Mouse (Mus musculus): ENCODE results near the gene Ralb.

Gene Ralb

DNA sequence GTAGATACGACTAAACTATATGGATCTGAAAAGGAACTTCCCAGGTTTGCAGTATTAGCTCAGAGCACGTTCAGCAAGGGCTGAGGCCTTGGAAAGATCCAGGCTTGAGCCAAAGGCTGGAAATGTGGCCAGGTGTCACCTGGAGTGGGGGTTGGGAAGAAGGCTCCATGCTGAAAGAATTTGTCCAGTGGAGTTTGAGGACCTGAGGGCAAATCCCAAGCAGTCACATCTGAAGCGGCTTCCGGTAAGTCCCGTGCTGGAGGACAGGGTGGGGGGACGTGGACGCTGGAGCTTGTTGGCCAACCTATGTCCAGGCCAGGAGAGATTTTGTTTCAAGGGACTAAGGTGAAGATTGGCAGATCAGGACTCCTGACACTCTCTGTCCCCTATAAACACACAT, 19.2 kb upstream of the Ralb start:
- no peak for DNase-seq

DNA sequence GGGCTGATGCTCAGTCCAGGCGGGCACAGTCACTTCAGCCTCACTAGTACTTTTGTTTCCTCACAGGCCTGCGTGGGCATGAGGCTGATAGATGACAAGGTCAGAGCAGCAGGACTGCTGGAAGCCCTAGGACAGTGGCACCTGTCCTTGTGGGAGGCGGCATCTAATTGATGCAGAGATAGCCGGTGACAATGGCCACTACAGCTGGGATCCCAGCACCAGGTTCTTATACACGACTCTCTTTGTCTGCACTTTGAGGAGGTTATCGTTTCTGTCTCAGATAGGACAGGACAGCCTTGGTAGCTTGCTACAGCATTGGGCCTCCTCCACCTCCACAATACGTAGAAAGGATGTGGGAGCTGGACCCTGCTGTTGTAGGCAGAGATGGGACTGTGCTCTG, 18.8 kb upstream of the Ralb start:
- DNase-seq, result no peak

DNA sequence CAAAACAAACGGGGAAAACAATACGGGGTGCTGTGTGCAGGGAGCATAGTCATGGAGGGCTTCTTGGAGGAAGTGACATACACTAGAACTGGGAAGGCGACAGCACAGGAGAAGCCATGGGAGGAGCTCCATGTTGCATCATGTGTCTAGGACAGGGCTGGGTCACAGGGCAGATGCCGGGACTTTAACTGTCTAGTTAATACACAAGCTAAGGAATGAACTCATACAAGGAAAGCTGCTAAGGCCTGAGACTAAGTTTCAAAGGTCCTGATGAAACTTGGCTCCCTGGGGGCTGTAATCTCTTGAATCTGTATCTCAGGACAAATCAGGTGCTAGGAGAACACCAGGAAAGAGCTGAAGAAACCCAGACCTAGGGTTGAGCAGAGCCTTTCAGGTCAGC, 18.1 kb upstream of the Ralb start:
- no peak for DNase-seq

DNA sequence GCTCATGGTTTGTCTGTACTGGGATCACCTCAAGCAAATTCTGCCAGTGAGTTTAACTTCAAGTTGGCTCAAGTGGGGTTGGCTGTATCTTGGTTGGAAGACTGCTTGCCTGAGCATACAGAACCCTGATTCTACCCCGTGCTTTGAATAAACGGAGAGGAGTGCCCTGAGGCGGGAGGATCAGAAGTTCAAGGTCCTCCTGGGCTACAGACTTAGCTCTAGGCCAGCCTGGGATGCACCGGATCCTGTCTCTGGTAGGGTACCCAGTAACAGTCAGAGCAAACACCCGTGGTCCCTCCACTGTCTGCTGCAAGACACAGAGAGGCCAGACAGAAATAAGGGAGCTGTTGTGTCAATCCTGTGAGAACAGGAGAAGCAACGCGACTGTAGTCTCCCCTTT, 17.1 kb upstream of the Ralb start:
- no peak for DNase-seq

DNA sequence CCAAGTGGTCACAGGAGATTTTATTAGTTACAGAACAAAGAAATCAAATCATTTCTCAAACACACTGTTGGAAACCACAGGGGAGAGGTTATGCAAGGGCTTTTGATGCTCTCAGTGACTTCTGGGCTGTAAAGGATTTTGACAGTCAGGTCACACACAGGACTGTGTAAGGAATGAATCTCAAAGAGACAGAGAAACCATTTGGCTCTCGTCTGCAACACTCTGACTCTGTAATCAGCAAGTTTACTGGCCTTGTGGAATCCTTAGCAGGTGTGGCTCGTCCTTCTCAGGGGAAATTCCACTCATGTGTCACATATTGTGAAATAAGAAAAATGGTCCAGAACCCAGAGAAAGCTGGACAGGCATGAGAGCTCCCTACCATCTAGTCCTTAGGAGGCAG, 16.4 kb upstream of the Ralb start:
- DNase-seq, result no peak

DNA sequence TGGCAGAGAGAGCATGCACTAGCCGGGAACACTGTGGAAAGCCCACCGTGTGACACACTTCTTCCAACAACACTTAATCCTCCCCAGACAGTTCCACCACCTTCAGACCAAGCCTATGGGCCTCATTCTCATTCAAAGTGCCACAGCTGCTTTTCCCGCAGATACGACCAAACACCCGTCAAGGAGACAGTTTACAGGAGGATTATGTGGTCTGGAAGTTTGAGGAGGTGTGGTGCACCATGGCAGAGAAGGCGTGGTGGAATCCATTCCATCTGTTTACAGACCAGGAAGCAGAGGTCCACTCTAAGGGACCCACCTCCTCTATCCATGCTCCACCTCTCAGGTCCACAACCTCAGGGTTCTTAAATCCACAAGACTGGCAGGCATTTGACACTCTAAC, 14.7 kb upstream of the Ralb start:
- no peak for DNase-seq

DNA sequence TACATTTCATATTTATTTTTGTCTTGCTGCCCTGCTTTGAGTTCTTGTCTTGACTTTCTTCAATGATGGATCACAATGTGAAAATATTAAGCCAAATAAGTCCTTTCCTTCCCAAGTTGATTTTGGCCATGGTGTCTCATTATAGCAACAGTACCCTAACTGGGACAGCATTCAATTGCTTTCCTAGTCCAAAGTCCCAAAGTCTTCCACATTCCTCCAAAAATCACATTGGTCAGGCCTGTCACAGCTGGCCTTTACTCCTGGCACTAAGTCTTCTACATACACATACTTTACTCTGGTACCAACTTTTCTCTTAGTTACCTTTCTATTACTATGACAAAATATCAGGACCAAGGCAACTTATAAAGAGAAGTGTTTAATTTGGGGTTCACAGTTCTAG, 14.2 kb upstream of the Ralb start:
- DNase-seq, result no peak

DNA sequence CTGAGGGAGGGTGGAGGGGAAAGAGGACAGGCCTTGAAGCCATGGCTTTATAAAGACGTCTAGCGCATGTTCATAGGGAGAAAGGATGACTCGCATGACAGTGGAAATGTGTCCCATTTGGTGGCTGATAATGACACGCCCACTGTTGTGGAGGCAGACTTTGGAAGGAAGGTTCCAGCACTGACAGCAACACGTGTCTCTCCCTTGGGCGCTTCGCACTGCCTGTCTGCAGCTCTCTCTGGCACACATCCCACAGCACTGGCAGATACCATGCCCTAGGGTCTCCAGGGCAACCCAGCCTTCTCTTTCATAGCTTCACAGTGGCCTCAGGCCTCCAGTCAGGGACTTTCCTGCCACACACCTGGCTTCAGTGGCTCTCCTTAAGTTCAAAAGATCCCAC, 13.5 kb upstream of the Ralb start:
- no peak for DNase-seq

DNA sequence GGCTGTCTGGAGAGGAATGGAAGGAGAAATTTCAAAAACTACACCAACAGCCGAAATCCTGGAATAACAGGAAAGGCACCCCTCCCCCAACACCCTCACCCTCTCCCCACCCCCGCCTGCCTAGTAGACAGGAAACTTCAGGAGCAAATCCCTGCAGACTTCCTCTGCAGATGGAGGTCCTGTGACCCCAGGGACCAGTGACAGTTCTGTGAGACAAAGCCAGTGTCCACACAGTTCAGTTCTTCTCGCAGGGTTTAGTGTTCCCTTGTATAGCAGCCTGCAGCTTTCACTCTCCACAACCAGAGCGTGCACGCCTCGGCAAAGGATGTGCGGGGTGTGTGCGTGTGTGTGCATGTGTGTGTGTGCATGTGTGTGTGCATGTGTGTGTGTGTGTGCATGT, 6.3 kb upstream of the Ralb start:
- no peak for DNase-seq

DNA sequence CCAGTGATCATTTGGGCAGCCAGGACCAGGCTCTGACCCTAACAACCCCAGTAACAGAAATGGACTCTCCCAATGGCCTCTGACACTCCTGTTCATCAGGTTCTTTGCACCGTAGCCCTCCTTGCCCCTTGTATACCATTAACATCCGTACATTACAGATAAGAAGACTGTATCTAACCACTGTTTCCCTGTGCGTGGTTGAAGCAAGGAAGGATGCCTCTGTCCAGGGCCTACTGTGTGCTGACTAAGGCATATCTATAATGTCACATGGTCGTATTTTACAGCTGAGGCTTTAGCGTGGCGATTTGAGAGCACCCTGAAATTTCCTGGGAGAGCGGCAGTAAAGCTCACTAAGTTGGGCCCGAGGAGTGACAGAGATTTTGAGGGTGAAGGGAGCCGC, 5.8 kb upstream of the Ralb start:
- DNase-seq, result no peak

DNA sequence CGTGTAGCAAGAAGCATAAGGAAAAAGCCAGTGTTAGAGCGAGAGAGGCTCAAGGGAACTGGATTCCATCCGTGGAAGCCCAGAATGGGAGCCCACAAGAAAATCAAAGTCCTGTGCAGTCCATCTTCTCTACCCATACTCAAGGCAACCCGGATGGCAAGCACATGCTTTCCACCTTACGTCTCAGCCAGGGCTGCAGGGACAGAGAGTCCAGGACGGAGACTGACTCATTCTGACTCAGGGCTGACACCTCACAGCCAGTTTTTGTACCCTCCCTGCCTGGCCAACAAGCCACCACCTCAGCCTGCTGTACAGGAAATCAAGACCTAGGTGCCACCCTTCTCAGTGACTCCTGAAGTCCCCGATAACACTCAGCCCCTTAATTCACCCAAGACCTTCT, 4.9 kb upstream of the Ralb start:
- no peak for DNase-seq

DNA sequence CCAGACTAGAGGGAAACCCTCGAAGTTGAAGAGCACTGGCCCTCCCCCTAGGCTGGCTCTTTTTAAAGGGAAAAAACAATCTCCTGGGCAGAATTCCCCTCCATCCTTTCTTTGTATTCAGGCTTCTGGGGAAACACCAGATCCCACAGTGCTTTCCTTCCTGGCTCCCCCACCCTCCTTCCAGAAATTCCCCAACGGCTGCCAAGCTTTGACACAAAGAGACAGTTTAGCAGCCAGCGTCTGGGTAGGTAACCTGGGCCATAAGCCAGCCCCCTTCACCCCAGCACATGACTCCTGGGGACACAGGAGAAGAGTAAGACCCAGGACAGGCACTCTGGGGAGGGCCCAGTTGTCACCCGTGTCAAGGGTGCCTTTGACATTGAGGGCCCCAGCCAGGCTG, 4.0 kb upstream of the Ralb start:
- DNase-seq, result no peak

DNA sequence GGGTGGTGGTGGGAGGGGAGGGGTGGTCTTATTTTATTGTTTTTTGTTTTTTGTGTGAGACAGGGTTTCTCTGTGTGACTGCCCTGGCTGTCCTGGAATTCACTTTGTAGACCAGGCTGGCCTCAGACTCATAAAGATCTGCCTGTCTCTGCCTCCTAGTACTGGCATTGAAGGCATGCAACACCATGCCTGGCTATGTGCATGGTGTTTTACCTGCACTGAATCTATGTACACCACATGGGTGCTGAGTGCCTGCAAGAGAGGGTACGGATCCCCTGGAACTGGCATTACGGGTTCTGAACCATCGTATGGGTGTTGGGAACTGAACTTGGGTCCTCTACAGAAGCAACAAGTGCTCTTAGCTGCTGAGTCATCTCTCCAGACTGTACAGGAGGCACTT, 1.4 kb upstream of the Ralb start:
- no peak for DNase-seq

DNA sequence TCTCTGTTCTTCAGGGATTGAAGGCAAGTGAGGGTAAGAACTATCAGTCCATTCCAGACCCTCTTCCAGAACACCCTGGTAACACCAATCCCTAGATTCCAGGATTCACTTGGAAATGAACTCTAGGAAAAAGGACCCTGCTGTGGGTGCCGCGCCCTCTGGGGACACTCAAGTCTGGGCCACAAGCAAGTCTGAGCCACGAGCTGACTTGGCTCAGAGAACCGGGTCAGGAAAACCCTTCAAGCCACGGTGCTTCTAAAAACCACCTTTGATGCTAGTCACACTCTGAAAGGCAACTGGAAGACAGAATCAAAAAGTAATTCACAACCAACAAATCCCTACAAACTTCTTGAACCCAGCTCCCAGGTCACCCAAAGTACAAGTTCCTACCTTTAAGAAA, 786 bp downstream of the Ralb start:
- DNase-seq, result no peak

DNA sequence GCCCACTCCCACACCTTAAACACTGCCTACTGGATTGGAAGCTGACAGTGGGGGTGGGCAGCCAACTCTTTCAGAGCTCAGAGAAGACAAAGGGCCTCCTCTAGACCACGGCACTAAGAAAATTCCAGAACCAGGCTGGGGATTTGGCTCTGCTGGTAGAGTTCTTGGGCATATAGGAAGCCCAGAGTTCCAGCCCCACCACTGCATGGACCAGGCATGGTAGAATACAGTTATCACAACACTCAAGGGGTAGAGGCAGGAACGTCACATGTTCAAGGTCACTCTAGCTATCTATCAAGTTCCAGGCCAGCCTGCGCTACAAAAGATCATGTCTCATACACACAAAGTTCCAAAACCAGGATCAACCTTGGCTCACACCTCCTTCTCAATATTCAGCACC, 1.4 kb downstream of the Ralb start:
- DNase-seq, result no peak

DNA sequence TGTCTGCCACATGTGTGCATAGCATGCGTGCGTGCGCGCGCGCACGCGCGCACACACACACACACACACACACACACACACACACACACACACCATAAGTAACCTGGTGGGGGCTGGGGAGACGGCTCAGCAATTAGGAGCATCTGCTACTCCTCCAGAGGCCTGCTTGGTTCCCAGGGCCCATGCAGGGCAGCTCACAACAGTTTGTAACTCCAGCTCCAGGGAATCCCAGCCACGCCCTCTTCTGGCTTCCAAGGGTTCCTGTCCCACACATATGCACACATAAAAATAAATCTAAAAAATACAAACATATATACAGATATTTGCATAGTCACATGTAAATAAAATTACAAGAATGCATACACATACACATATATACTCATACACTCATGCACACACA, 1.9 kb downstream of the Ralb start:
- no peak for DNase-seq

DNA sequence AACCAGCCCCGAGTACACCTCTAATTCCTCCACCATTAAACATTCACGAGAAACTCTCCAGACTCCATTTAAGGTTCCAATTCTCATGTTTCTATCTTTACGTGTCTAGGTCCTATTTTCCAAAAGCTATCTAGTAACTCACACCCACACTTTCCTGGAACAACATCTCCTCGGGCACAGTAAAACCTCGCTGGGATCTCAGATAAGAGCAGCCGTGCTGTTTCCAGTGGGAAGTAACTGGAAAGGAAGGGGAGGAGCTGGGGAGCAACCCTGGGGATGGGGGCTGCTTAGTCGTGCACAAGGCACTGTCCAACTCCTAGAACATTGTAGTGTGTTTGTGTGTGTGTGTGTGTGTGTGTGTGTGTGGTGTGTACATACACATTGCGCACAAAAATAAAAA, 2.7 kb downstream of the Ralb start:
- no peak for DNase-seq

DNA sequence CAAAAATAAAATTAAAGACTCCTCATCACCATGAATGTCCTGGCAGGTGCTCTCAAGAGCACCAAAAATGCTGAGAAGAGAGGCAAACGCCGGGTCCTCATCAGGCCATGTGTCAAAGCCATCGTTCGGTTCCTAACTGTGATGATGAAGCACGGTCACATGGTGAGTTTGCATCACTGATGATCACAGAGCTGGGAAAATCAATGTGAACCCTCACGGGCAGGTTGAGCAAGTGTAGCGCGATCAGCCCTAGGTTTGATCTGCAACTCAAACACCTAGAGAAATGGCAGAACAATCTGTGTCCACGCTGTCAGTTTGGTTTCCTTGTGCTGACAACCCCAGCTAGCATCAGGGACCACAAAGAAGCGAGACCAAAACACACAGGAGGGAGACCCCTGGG, 5.1 kb downstream of the Ralb start:
- DNase-seq, result no peak

DNA sequence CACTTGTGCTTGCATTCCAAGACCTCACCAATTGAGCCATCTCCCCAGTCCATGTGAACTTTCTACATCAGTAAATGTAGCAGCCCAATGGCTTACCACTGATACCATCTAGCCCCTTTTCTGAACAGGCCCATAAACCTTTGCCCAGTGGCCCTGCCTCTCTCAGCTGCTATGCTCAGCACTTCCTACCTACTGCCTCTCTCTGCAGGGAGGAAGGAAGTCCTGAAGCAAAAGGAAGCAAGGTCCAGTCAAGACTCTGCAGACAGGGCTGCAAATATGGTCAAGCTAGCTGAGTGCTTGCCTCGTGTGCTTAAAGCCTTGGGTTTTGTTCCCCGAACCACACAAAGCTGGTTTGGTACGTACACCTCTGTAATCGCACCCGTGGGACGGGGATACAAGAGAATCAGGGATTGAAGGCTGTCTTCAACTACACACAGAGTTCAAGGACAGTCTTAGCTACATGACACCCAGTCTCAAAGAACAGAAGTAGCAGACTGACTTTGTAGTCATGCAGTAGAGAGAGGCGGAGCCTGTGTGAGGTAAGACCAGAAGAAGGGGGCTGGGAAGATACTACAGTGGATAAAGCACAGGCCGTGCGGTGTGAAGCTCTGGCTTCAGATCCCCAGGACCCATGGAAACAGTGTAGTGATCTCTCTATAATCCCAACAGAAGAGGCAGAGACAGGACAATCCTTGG, 5.9 kb downstream of the Ralb start:
- DNase-seq, result no peak

DNA sequence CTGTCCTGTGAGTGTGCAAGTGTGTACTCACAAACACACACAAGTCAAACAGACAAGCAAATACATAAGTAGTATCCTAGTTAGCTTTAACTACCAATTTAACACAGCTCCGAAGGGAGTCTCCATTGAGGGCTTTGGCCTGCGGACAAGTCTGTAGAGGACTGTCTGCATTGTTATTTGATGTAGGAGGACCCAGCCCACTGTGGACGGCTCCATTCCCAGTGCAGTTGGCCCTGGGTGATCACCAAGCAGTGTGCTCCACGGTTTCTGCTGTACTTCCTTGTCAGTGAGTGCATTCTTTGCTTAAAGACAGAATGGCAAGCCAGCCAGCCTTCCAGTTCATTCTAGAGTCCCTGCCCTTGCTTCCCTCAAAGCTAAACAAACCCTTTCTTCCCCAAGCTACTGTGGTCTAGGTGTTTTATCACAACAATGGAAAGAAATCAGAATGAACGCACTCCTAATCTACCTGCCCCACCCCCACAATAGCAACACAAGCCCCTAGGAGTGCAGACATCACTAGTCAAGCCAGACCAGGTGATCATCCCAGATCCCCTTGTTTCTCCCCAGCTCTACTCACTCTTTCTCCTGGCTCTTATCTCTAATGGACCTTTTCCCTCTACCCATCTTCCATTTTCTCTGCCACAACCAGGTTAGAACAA, 7.1 kb downstream of the Ralb start:
- DNase-seq, result no peak

DNA sequence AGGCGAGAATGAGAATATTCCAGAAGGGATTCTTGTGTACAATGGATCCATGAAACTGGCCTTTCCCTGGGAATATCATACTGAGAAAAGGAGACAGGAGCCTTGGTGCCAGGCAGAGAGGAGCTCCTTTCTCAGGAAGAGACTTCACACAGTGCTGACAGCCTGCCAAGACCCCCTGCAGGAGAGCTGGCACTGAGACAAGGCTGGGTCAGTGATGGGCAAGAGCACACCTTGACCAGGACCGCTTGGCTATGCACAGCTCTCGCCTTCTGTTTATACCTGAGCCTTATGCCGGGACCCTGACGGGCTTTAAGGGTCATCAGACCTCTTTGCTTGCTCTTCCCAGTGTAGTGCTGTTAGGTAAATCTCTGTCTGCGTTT, 9.2 kb downstream of the Ralb start:
- no peak for DNase-seq

DNA sequence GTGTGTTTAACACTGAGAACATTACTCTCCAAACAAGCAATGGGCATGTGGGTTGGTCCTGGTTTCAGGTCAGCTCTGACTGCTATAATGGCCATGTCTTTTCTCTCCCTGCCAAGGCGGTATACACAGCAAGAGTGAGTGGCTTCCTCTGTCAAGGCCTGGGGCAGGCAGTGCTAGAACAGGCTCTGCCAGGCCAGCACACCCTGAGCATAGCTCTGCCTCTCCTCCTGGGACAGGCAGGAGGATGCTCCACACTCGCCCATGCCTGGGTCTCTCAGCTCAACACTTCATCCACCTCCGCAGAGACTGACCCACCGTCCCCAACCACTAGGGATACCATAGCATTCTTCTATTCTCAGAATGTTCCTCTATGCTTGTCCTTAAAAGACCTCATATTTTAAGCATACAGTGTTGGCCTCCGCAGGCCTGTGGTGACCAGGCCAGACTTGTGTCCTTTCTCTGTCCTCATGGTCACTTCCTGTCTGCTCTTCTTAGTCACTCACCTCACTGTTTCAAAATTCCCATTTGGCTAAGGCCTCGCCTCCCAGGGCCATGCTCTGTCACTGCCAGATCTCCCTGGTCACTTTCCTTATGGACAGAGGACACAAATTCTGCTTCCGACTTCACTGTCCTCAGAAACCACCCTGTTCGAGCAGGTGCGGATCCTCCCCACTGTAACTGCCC, 9.7 kb downstream of the Ralb start:
- DNase-seq, result no peak

DNA sequence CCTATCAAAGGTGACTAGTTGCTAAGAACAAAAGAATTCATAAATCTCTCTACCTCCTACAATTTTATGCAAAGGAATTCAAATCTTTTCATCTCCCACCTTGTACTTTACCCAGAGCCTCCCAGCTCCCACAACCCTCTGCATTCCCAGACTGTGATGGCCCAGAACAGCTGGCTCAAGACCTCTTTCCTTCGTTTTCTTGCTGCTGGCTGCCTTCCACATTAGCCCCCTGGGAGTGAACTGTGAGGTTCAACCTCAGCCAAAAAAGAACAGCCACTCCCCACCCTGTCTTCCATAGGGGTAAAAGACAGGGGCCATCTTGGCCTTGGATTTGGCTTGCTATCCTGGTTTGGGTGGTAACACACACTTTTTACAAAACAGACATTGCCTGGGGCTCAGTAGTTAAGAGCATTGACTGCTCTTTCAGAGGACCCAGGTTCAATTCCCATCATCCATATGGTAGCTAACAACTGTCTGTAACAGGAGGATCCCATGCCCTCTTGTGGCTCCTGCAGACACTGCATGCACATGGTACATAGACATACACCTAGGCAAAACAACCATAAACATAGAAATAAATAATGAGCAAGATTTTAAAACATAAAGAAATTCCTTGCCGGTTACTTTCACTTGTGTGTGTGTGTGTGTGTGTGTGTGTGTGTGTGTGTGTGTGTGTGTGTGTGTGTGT, 10.4 kb downstream of the Ralb start:
- DNase-seq, result no peak

DNA sequence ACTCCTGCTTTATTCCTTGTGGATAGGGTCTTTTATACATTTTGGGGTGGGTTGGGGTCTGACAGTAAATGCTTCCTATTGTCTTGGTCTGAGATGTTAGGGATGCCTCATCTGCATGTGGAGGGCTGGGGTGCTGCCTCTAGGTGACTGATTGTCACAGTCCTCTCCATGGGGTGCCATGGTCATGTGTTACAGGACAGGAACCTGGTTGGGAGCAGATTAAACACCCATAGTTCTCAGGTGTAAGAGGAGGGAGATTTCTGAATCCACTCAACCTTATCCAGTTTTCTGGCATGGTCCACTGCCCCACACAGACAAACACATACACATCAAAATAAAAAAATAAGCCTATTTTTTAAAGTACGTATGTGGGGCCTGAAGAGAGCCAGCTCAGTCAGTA, 12.1 kb downstream of the Ralb start:
- no peak for DNase-seq

Measured in thymus, postnatal 25 days (tissue).